Mouse (Mus musculus) lung, adult 2 months (tissue): ENCODE data around the gene Dst.

Source experiments
- CTCF ChIP-seq: fragments of 200-500 bp; IDR thresholded peaks from 2 replicates; pipeline ENCODE4 v1.5.1; 2011; ENCODE audit warnings: mild to moderate bottlenecking, low read length, control low read depth; ENCODE audit not compliant: insufficient read depth
- POLR2A ChIP-seq: fragments of 200-500 bp; IDR thresholded peaks from 2 replicates; pipeline ENCODE4 v1.6.1; 2011; ENCODE audit warnings: low read depth, mild to moderate bottlenecking, control low read depth, low read length, borderline replicate concordance; ENCODE audit errors: extremely low read depth

GRCm38 (mm10) chr1:34005238-34005725 is 97.3 kb downstream of the Dst start:
- TF ChIP-seq POLR2A (no peak), CTCF (no peak)
